Mouse (Mus musculus) limb, embryonic 14.5 days (tissue): Measurements from ENCODE around the gene Frrs1. TPM values are rescaled to one million over a fixed set of nuclear protein-coding genes. Genes with fewer than 3 reads are reported as not detected.
"Not testable (repeated sequence)": the region's sequence is repeated elsewhere in the genome, so short reads cannot be mapped to it uniquely, and the experiment has no call there.

ENCODE experiments used
- ATAC-seq: fragments of 200-750 bp; cut with Nextera tagmentation; 2 replicates; pipeline ENCODE4 v1.8.0; 2017; ENCODE audit warnings: low read depth, moderate number of reproducible peaks, moderate TSS enrichment; ENCODE audit not compliant: low FRiP score
- DNase-seq: peaks from one replicate; pipeline ENCODE4 v3.0.0-alpha.2; 2015; ENCODE audit warnings: low spot score
- H3K27ac ChIP-seq: fragments of 300-500 bp; sonication (generic); replicated peaks from 2 replicates; pipeline ENCODE4 v1.5.1; 2014; ENCODE audit warnings: low read depth, mild to moderate bottlenecking, low read length, moderate library complexity, mixed read lengths
- H3K27me3 ChIP-seq: fragments of 300-500 bp; sonication (generic); 2 replicates; pipeline ENCODE4 v1.6.1; 2014; ENCODE audit warnings: low read length, mixed read lengths; ENCODE audit not compliant: control insufficient read depth, insufficient read depth
- H3K36me3 ChIP-seq: fragments of 300-500 bp; sonication (generic); 2 replicates; pipeline ENCODE4 v1.6.1; 2014; ENCODE audit warnings: mild to moderate bottlenecking, low read length, moderate library complexity, mixed read lengths; ENCODE audit not compliant: control insufficient read depth, insufficient read depth
- H3K4me1 ChIP-seq: fragments of 300-500 bp; sonication (generic); 2 replicates; pipeline ENCODE4 v1.6.1; 2014; ENCODE audit warnings: antibody characterized with exemption, low read length, mixed read lengths; ENCODE audit not compliant: control insufficient read depth, insufficient read depth
- H3K4me2 ChIP-seq: fragments of 300-500 bp; sonication (generic); replicated peaks from 2 replicates; pipeline ENCODE4 v1.6.1; 2014; ENCODE audit warnings: low read depth, mild to moderate bottlenecking, low read length, moderate library complexity; ENCODE audit not compliant: severe bottlenecking
- H3K4me3 ChIP-seq: fragments of 300-500 bp; sonication (generic); replicated peaks from 2 replicates; pipeline ENCODE4 v1.5.1; 2014; ENCODE audit warnings: low read length
- H3K9ac ChIP-seq: fragments of 300-500 bp; sonication (generic); 2 replicates; pipeline ENCODE4 v1.6.1; 2014; ENCODE audit warnings: mild to moderate bottlenecking, low read depth, low read length, moderate library complexity; ENCODE audit not compliant: severe bottlenecking
- H3K9me3 ChIP-seq: fragments of 300-500 bp; sonication (generic); 2 replicates; pipeline ENCODE4 v1.6.1; 2016; ENCODE audit warnings: low read length; ENCODE audit not compliant: control insufficient read depth
- POLR2A ChIP-seq: fragments of 200-500 bp; IDR thresholded peaks from 2 replicates; pipeline ENCODE4 v1.8.0; 2012; ENCODE audit warnings: inconsistent platforms, mild to moderate bottlenecking, moderate library complexity, borderline replicate concordance; ENCODE audit not compliant: insufficient read depth, insufficient read length; ENCODE audit errors: extremely low read depth
- WGBS: fragments of 180-500 bp; shearing (Covaris S2); extraction: QIAGEN DNeasy Blood & Tissue Kit; methylation state at CpG from one replicate; pipeline ENCODE4 v1.1.7; 2014; 5-methylcytosine and 5-hydroxymethylcytosine counted together
- polyA plus RNA-seq, 2 experiments: library from polyadenylated mRNA; depleted of rRNA in 1 of 2; stranded (reverse) in 1 of 2; unstranded in 1 of 2; fragments of >200 nt; fragmentation: Nextera tagmentation in 1 of 2; extraction: Ambion mirVana in 1 of 2; gene quantifications; 2 replicates each; pipeline versions ENCODE4 v1.2.1 to v1.2.3; 2012 to 2014

Gene Frrs1
- 6.4 and 8.2 TPM in 2 replicates for polyA plus RNA-seq (2012; rRNA removed)
- 12.4 and 13.2 TPM in 2 replicates for polyA plus RNA-seq (2014; fragmentation: Nextera tagmentation; extraction: Ambion mirVana)

- Histone ChIP-seq H3K4me2 (no peak within 1 kb of the TSS), H3K4me3 (no peak within 1 kb of the TSS), H3K27me3 (no peaks in the 10 kb centered on the region), H3K9ac (no peak within 1 kb of the TSS), H3K9me3 (no peaks in the 10 kb centered on the region), H3K4me1 (no peaks in the 10 kb centered on the region), H3K27ac (no peak within 1 kb of the TSS), H3K36me3 (no peaks in the 10 kb centered on the region)
- no peak for DNase-seq
- 85% methylated on average over 9 of the region's 9 CpGs for WGBS
- TF ChIP-seq POLR2A, result no peak
- ATAC-seq, result no peak
These were observed at the start of gene Frrs1 for GRCm38 (mm10) chr3:116858941-116859685. TSS of gene Frrs1 (plus strand) at chr3:116859464.

- 88% methylated on average over 6 of the region's 6 CpGs for WGBS
- not testable (repeated sequence) for H3K4me2 ChIP-seq, ATAC-seq, H3K27me3 ChIP-seq, H3K4me1 ChIP-seq, H3K4me3 ChIP-seq, H3K27ac ChIP-seq, H3K9ac ChIP-seq, DNase-seq, H3K36me3 ChIP-seq, H3K9me3 ChIP-seq
These were observed 48.9 kb upstream of the Frrs1 start for GRCm38 (mm10) chr3:116810351-116810750.

- no peaks in the 10 kb centered on the region for H3K9me3 ChIP-seq
- WGBS, result 89% methylated on average over 2 of the region's 2 CpGs
- no peak overlapping the region for H3K9ac ChIP-seq
- H3K4me1 ChIP-seq, result peaks cover 6% of the 10 kb centered on the region; the same call in 1 of the 2 replicates
- DNase-seq, result no peak
- H3K36me3 ChIP-seq, result no peaks in the 10 kb centered on the region
- H3K4me2 ChIP-seq, result no peak overlapping the region
- no peak overlapping the region for H3K4me3 ChIP-seq
- ATAC-seq, result no peak
- no peak for TF ChIP-seq POLR2A
- H3K27me3 ChIP-seq, result no peaks in the 10 kb centered on the region
- H3K27ac ChIP-seq, result no peak overlapping the region
These were observed 46.3 kb upstream of the Frrs1 start for GRCm38 (mm10) chr3:116812946-116813345.

DNA sequence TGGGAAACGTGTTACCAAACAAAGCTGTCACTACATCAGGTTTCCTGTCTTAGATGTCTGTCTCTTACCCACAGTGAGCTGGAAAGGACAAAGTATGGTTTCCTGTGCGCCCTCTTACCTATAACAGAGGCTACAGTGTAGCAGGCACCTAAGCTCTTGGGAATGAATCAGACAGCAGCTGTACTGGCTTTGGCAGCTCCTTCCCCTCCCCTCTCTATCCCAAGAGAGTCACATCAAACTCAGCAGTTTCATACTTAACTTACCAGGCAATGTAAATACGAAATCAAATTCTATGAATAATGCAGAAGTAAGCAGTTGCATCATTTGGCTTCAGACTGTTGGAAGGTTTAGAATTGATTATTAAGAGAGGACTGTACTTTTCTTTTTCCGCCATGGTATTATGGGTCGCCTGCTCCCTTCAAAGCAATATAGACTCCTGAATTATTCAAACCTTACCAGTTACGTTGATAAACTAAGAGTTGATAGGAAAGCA, 43.9 kb upstream of the Frrs1 start:
- Histone ChIP-seq H3K27ac (no peak overlapping the region), H3K4me3 (no peak overlapping the region), H3K36me3 (no peaks in the 10 kb centered on the region), H3K4me2 (no peak overlapping the region), H3K27me3 (no peaks in the 10 kb centered on the region), H3K9me3 (no peaks in the 10 kb centered on the region), H3K4me1 (peaks cover 3% of the 10 kb centered on the region; the same call in 1 of the 2 replicates), H3K9ac (no peak overlapping the region)
- ATAC-seq, result no peak
- 83% methylated on average over 6 of the region's 6 CpGs for WGBS
- no peak for TF ChIP-seq POLR2A
- DNase-seq, result no peak

DNA sequence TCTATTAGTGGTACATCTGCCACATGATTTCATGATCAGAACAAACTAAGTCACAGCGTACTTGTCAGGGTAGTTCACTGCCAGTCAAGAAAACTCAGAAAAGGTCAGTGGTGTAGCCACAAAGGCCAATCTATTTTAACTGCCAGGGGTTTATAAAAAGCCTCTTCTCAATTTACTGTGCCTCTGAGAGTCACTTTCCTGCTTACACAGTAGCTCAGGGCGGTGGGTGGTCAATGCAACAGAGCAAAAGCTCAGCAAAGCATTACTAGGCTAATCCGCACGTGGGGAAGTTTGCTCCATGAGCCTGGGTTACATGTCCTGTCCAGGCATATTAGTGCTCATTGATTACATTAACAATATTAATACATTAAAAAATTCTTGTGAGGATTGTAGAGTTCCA, 43.3 kb upstream of the Frrs1 start:
- Histone ChIP-seq H3K9ac (no peak overlapping the region), H3K9me3 (no peaks in the 10 kb centered on the region), H3K4me2 (no peak overlapping the region), H3K36me3 (no peaks in the 10 kb centered on the region), H3K27me3 (no peaks in the 10 kb centered on the region), H3K27ac (no peak overlapping the region), H3K4me1 (peaks cover 3% of the 10 kb centered on the region; the same call in 1 of the 2 replicates), H3K4me3 (no peak overlapping the region)
- TF ChIP-seq POLR2A, result no peak
- WGBS, result 57% methylated on average over 4 of the region's 4 CpGs
- DNase-seq (no peak), ATAC-seq (no peak)
